In genomic region chr5:120565171-120565905, GRCm38 (mm10) we compare ENCODE assay signal across 9 mouse cellular contexts. TPM values are rescaled to one million over a fixed set of nuclear protein-coding genes. Genes with fewer than 3 reads are reported as not detected.
DNase-seq lines count a peak whose midpoint lies in the region; ATAC-seq lines count a peak whose summit lies in the region.
"Had no signal": no experiment of that assay in that cellular context is flagged by ENCODE, and none has a peak within 500 bp of the region (broad histone marks: within the 10 kb centered on the region; RNA-seq: fewer than 3 reads in every experiment).

No protein-coding gene starts in this region.

- WGBS in heart, embryonic 10.5 days, result 63% methylated on average over 15 of the region's 15 CpGs
- 48% methylated on average over 15 of the region's 15 CpGs for WGBS in embryonic facial prominence, embryonic 10.5 days
- WGBS in hindbrain, embryonic 12.5 days, result 35% methylated on average over 15 of the region's 15 CpGs
- WGBS in liver, embryonic 16.5 days (ENCODE audit: insufficient replicate concordance), result 63% methylated on average over 15 of the region's 15 CpGs

- intact Hi-C loops in heart, postnatal 14 days (cut with DNase I), result no loop called here

- H3K27ac ChIP-seq in heart, embryonic 10.5 days, result peak overlapping the region; percentile 82
- peak overlapping the region; percentile 80 for H3K27ac ChIP-seq in embryonic facial prominence, embryonic 10.5 days (replicated peaks)
- peak overlapping the region; percentile 82 for H3K27ac ChIP-seq in hindbrain, embryonic 12.5 days
- H3K27ac ChIP-seq in liver, embryonic 16.5 days (ENCODE audit: low read length), result peak overlapping the region; percentile 52

- 0 out of 2 replicates have a peak, but pooled peaks cover 6% of the 10 kb centered on the region for H3K27me3 ChIP-seq in heart, embryonic 10.5 days (ENCODE audit: insufficient read depth, poor library complexity, severe bottlenecking)
- no peaks in the 10 kb centered on the region for H3K27me3 ChIP-seq in embryonic facial prominence, embryonic 10.5 days (replicated peaks; ENCODE audit: low read depth, poor library complexity, severe bottlenecking)
- no peaks in the 10 kb centered on the region for H3K27me3 ChIP-seq in hindbrain, embryonic 12.5 days
- H3K27me3 ChIP-seq in liver, embryonic 16.5 days (ENCODE audit: control insufficient read depth, insufficient read depth, low read depth, low read length), result no peaks in the 10 kb centered on the region

- no peak overlapping the region for H3K4me3 ChIP-seq in heart, embryonic 10.5 days
- no peak overlapping the region for H3K4me3 ChIP-seq in embryonic facial prominence, embryonic 10.5 days
- H3K4me3 ChIP-seq in hindbrain, embryonic 12.5 days, result no peak overlapping the region
- no peak overlapping the region for H3K4me3 ChIP-seq in liver, embryonic 16.5 days (ENCODE audit: low read depth, low read length)

- H3K36me3 ChIP-seq in heart, embryonic 10.5 days, result no peaks in the 10 kb centered on the region
- H3K36me3 ChIP-seq in embryonic facial prominence, embryonic 10.5 days (replicated peaks), result no peaks in the 10 kb centered on the region
- no peaks in the 10 kb centered on the region for H3K36me3 ChIP-seq in hindbrain, embryonic 12.5 days
- no peaks in the 10 kb centered on the region for H3K36me3 ChIP-seq in liver, embryonic 16.5 days (ENCODE audit: control insufficient read depth, insufficient read depth)

- 0 out of 2 replicates have a peak overlapping the region, but pooled peaks have one; percentile 11 for H3K4me2 ChIP-seq in hindbrain, embryonic 12.5 days (replicated peaks)
- no peak overlapping the region for H3K4me2 ChIP-seq in liver, embryonic 16.5 days (ENCODE audit: low read depth, low read length)

- H3K9me3 ChIP-seq in heart, embryonic 10.5 days, result no peaks in the 10 kb centered on the region
- H3K9me3 ChIP-seq in embryonic facial prominence, embryonic 10.5 days, result no peaks in the 10 kb centered on the region
- no peaks in the 10 kb centered on the region for H3K9me3 ChIP-seq in hindbrain, embryonic 12.5 days (replicated peaks)
- H3K9me3 ChIP-seq in liver, embryonic 16.5 days (replicated peaks; ENCODE audit: control insufficient read depth, low read length), result no peaks in the 10 kb centered on the region

- peaks cover 84% of the 10 kb centered on the region for H3K4me1 ChIP-seq in heart, embryonic 10.5 days
- peaks cover 90% of the 10 kb centered on the region for H3K4me1 ChIP-seq in embryonic facial prominence, embryonic 10.5 days
- H3K4me1 ChIP-seq in hindbrain, embryonic 12.5 days, result peaks cover 75% of the 10 kb centered on the region
- H3K4me1 ChIP-seq in liver, embryonic 16.5 days (ENCODE audit: control insufficient read depth, low read depth, low read length), result peaks cover 46% of the 10 kb centered on the region

- no peak overlapping the region for H3K9ac ChIP-seq in hindbrain, embryonic 12.5 days
- no peak overlapping the region for H3K9ac ChIP-seq in liver, embryonic 16.5 days (ENCODE audit: low read depth, low read length)

- DNase-seq in heart, embryonic 10.5 days (ENCODE audit: low spot score), result no peak
- no peak for DNase-seq in heart, postnatal 14 days
- DNase-seq in embryonic facial prominence, embryonic 10.5 days (ENCODE audit: low spot score), result no peak
- DNase-seq in layer of hippocampus, adult 11-12 months (ENCODE audit: low spot score), result no peak
- DNase-seq in right cerebral cortex, postnatal 14 days, result no peak
- DNase-seq: gastrocnemius, postnatal 14 days had no signal

- no peak for ATAC-seq in hindbrain, embryonic 12.5 days (ENCODE audit: low FRiP score)
- ATAC-seq in liver, embryonic 16.5 days (ENCODE audit: low read depth), result peak; percentile 61
- ATAC-seq in erythroid progenitor cell, adult 5-6 weeks (replicated peaks; ENCODE audit: low FRiP score, poor library complexity, severe bottlenecking), result no peak

RNA-seq across cellular contexts. Expression of gene Tpcn1, which starts 23.1 kb away (rescaled TPM):
- polyA plus RNA-seq in heart, embryonic 10.5 days (2016; fragmentation: Nextera tagmentation; extraction: Ambion mirVana), result 13.0 and 21.7 TPM in 2 replicates
- total RNA-seq in heart, postnatal 14 days (2021), result 10 to 100 TPM; 34.1 to 39.0 TPM
- 11.9 and 12.3 TPM in 2 replicates for polyA plus RNA-seq in embryonic facial prominence, embryonic 10.5 days (2016; fragmentation: Nextera tagmentation; extraction: Ambion mirVana)
- polyA plus RNA-seq in hindbrain, embryonic 12.5 days (2016; fragmentation: Nextera tagmentation; extraction: Ambion mirVana), result 18.4 and 19.2 TPM in 2 replicates
- 21.5 and 24.2 TPM in 2 replicates for polyA plus RNA-seq in liver, embryonic 16.5 days (2015; fragmentation: Nextera tagmentation; extraction: Ambion mirVana)
- 107 and 136 TPM in 2 replicates for total RNA-seq in erythroid progenitor cell, adult 5-6 weeks (2015; ENCODE audit: low replicate concordance)
- 57.0 and 72.9 TPM in 2 replicates for total RNA-seq in erythroid progenitor cell, adult 5-6 weeks (2017; ENCODE audit: low replicate concordance)

RNA-seq across cellular contexts. Expression of gene Iqcd, which starts 23.5 kb away (rescaled TPM):
- 0.15 and 0.24 TPM in 2 replicates for polyA plus RNA-seq in heart, embryonic 10.5 days (2016; fragmentation: Nextera tagmentation; extraction: Ambion mirVana)
- under 1 TPM in 1 of 2 experiments, not detected in 1; 0.15 TPM for total RNA-seq in heart, postnatal 14 days (2021)
- 0.65 and 0.81 TPM in 2 replicates for polyA plus RNA-seq in embryonic facial prominence, embryonic 10.5 days (2016; fragmentation: Nextera tagmentation; extraction: Ambion mirVana)
- 1.9 and 2.5 TPM in 2 replicates for polyA plus RNA-seq in hindbrain, embryonic 12.5 days (2016; fragmentation: Nextera tagmentation; extraction: Ambion mirVana)
- 1.2 TPM in 2 replicates for polyA plus RNA-seq in liver, embryonic 16.5 days (2015; fragmentation: Nextera tagmentation; extraction: Ambion mirVana)
- 2.5 TPM in 1 of 2 replicates, not detected in the other for total RNA-seq in erythroid progenitor cell, adult 5-6 weeks (2015; ENCODE audit: low replicate concordance)
- total RNA-seq in erythroid progenitor cell, adult 5-6 weeks (2017; ENCODE audit: low replicate concordance), result 3.1 and 3.3 TPM in 2 replicates

RNA-seq across cellular contexts. Expression of gene Rita1, which starts 47.1 kb away (rescaled TPM):
- polyA plus RNA-seq in heart, embryonic 10.5 days (2016; fragmentation: Nextera tagmentation; extraction: Ambion mirVana), result 11.0 and 11.2 TPM in 2 replicates
- total RNA-seq in heart, postnatal 14 days (2021), result 10 to 100 TPM; 15.1 to 18.3 TPM
- polyA plus RNA-seq in embryonic facial prominence, embryonic 10.5 days (2016; fragmentation: Nextera tagmentation; extraction: Ambion mirVana), result 19.4 and 20.1 TPM in 2 replicates
- polyA plus RNA-seq in hindbrain, embryonic 12.5 days (2016; fragmentation: Nextera tagmentation; extraction: Ambion mirVana), result 16.8 and 19.2 TPM in 2 replicates
- 3.6 and 3.7 TPM in 2 replicates for polyA plus RNA-seq in liver, embryonic 16.5 days (2015; fragmentation: Nextera tagmentation; extraction: Ambion mirVana)
- total RNA-seq in erythroid progenitor cell, adult 5-6 weeks (2015; ENCODE audit: low replicate concordance), result 0.72 TPM in 1 of 2 replicates, not detected in the other
- total RNA-seq in erythroid progenitor cell, adult 5-6 weeks (2017; ENCODE audit: low replicate concordance), result 3.9 TPM in 1 of 2 replicates, not detected in the other

RNA-seq across cellular contexts. Expression of gene Ddx54, which starts 47.2 kb away (rescaled TPM):
- polyA plus RNA-seq in heart, embryonic 10.5 days (2016; fragmentation: Nextera tagmentation; extraction: Ambion mirVana), result 47.1 and 49.4 TPM in 2 replicates
- 10 to 100 TPM; 20.4 to 22.5 TPM for total RNA-seq in heart, postnatal 14 days (2021)
- polyA plus RNA-seq in embryonic facial prominence, embryonic 10.5 days (2016; fragmentation: Nextera tagmentation; extraction: Ambion mirVana), result 62.3 and 64.3 TPM in 2 replicates
- polyA plus RNA-seq in hindbrain, embryonic 12.5 days (2016; fragmentation: Nextera tagmentation; extraction: Ambion mirVana), result 53.2 and 53.6 TPM in 2 replicates
- 14.7 and 16.1 TPM in 2 replicates for polyA plus RNA-seq in liver, embryonic 16.5 days (2015; fragmentation: Nextera tagmentation; extraction: Ambion mirVana)
- 1.1 and 1.3 TPM in 2 replicates for total RNA-seq in erythroid progenitor cell, adult 5-6 weeks (2015; ENCODE audit: low replicate concordance)
- total RNA-seq in erythroid progenitor cell, adult 5-6 weeks (2017; ENCODE audit: low replicate concordance), result 6.4 and 8.1 TPM in 2 replicates

RNA-seq across cellular contexts. Expression of gene Slc8b1, which starts 54.4 kb away (rescaled TPM):
- 4.2 and 5.9 TPM in 2 replicates for polyA plus RNA-seq in heart, embryonic 10.5 days (2016; fragmentation: Nextera tagmentation; extraction: Ambion mirVana)
- 10 to 100 TPM in 1 of 2 experiments, 1 to 10 TPM in 1; 8.7 to 16.4 TPM for total RNA-seq in heart, postnatal 14 days (2021)
- polyA plus RNA-seq in embryonic facial prominence, embryonic 10.5 days (2016; fragmentation: Nextera tagmentation; extraction: Ambion mirVana), result 4.1 and 5.2 TPM in 2 replicates
- polyA plus RNA-seq in hindbrain, embryonic 12.5 days (2016; fragmentation: Nextera tagmentation; extraction: Ambion mirVana), result 3.5 and 4.0 TPM in 2 replicates
- 9.2 TPM in 2 replicates for polyA plus RNA-seq in liver, embryonic 16.5 days (2015; fragmentation: Nextera tagmentation; extraction: Ambion mirVana)
- total RNA-seq in erythroid progenitor cell, adult 5-6 weeks (2015; ENCODE audit: low replicate concordance), result 3.4 and 5.0 TPM in 2 replicates
- total RNA-seq in erythroid progenitor cell, adult 5-6 weeks (2017; ENCODE audit: low replicate concordance), result 3.0 and 6.7 TPM in 2 replicates
